Mouse (Mus musculus) liver, embryonic 13.5 days (tissue): ENCODE results near the gene Abtb1. TPM values are rescaled to one million over a fixed set of nuclear protein-coding genes. Genes with fewer than 3 reads are reported as not detected.

ENCODE experiments used
- ATAC-seq: fragments of 200-750 bp; cut with Nextera tagmentation; 2 replicates; pipeline ENCODE4 v1.8.0; 2017; ENCODE audit warnings: low read depth, mild to moderate bottlenecking, moderate number of reproducible peaks, moderate library complexity
- DNase-seq: peaks from one replicate; pipeline ENCODE4 v3.0.0; 2022
- H3K27ac ChIP-seq: fragments of 300-500 bp; sonication (generic); 2 replicates; pipeline ENCODE4 v1.5.1; 2015; ENCODE audit warnings: moderate library complexity, mild to moderate bottlenecking, inconsistent platforms
- H3K27me3 ChIP-seq: fragments of 300-500 bp; sonication (generic); 2 replicates; pipeline ENCODE4 v1.6.1; 2015; ENCODE audit warnings: mild to moderate bottlenecking, inconsistent platforms
- H3K36me3 ChIP-seq: fragments of 300-500 bp; sonication (generic); 2 replicates; pipeline ENCODE4 v1.6.1; 2015; ENCODE audit warnings: mild to moderate bottlenecking, inconsistent platforms
- H3K4me1 ChIP-seq: fragments of 300-500 bp; sonication (generic); replicated peaks from 2 replicates; pipeline ENCODE4 v1.6.1; 2015; ENCODE audit warnings: inconsistent platforms
- H3K4me2 ChIP-seq: fragments of 300-500 bp; sonication (generic); 2 replicates; pipeline ENCODE4 v1.6.1; 2015; ENCODE audit warnings: inconsistent platforms, mild to moderate bottlenecking, moderate library complexity
- H3K4me3 ChIP-seq: fragments of 300-500 bp; sonication (generic); replicated peaks from 2 replicates; pipeline ENCODE4 v1.5.1; 2015; ENCODE audit warnings: mild to moderate bottlenecking, inconsistent platforms
- H3K9ac ChIP-seq: fragments of 300-500 bp; sonication (generic); 2 replicates; pipeline ENCODE4 v1.6.1; 2015; ENCODE audit warnings: mild to moderate bottlenecking, inconsistent platforms
- H3K9me3 ChIP-seq: fragments of 300-500 bp; sonication (generic); replicated peaks from 2 replicates; pipeline ENCODE4 v1.6.1; 2016; ENCODE audit warnings: inconsistent platforms
- WGBS: fragments of 180-500 bp; shearing (Covaris S2); methylation state at CpG from one replicate; pipeline ENCODE4 v1.1.7; 2015; ENCODE audit not compliant: insufficient replicate concordance; 5-methylcytosine and 5-hydroxymethylcytosine counted together
- polyA plus RNA-seq: library from polyadenylated mRNA; unstranded; fragments of >200 nt; fragmentation: Nextera tagmentation; extraction: Ambion mirVana; gene quantifications from 2 replicates; pipeline ENCODE4 v1.2.1, GENCODE M21; 2015

Abtb1 gene
- polyA plus RNA-seq, 1 experiment from 2014 or later, result 45.5 TPM

GRCm38 (mm10) chr6:88873965-88874867 lies 32.4 kb upstream of the Abtb1 start:
- peak overlapping the region; percentile 60 for H3K4me3 ChIP-seq
- no peak overlapping the region for H3K27ac ChIP-seq
- WGBS, result 5% methylated on average over 74 of the region's 74 CpGs
- DNase-seq, result no peak
- H3K27me3 ChIP-seq, result peaks cover 78% of the 10 kb centered on the region
- 0 out of 2 replicates have a peak overlapping the region, but pooled peaks have one; percentile 43 for H3K9ac ChIP-seq
- H3K9me3 ChIP-seq, result no peaks in the 10 kb centered on the region; the same call in 1 of the 2 replicates
- peak overlapping the region; percentile 80 for H3K4me2 ChIP-seq
- peaks cover 13% of the 10 kb centered on the region for H3K4me1 ChIP-seq
- H3K36me3 ChIP-seq, result no peaks in the 10 kb centered on the region
- 0 out of 2 replicates have a peak, but pooled peaks have one; percentile 22 for ATAC-seq

- H3K4me3 ChIP-seq, result no peak overlapping the region
- no peak overlapping the region for H3K27ac ChIP-seq
- no peaks in the 10 kb centered on the region for H3K36me3 ChIP-seq
- H3K9me3 ChIP-seq, result no peaks in the 10 kb centered on the region; the same call in 1 of the 2 replicates
- H3K4me1 ChIP-seq, result peaks cover 13% of the 10 kb centered on the region
- H3K4me2 ChIP-seq, result no peak overlapping the region
- H3K27me3 ChIP-seq, result peaks cover 78% of the 10 kb centered on the region
- WGBS, result 31% methylated on average over 7 of the region's 7 CpGs
- H3K9ac ChIP-seq, result no peak overlapping the region
- ATAC-seq (no peak), DNase-seq (no peak)
These were observed 31.0 kb upstream of the Abtb1 start for GRCm38 (mm10) chr6:88872811-88873210.

- 53% methylated on average over 8 of the region's 8 CpGs for WGBS
- H3K36me3 ChIP-seq, result no peaks in the 10 kb centered on the region
- H3K27ac ChIP-seq, result no peak overlapping the region
- H3K4me3 ChIP-seq, result no peak overlapping the region
- ATAC-seq, result no peak
- peaks cover 13% of the 10 kb centered on the region for H3K4me1 ChIP-seq
- peaks cover 80% of the 10 kb centered on the region for H3K27me3 ChIP-seq
- no peak overlapping the region for H3K4me2 ChIP-seq
- no peak for DNase-seq
- no peak overlapping the region for H3K9ac ChIP-seq
- H3K9me3 ChIP-seq, result no peaks in the 10 kb centered on the region; the same call in 1 of the 2 replicates
These were observed 29.8 kb upstream of the Abtb1 start for GRCm38 (mm10) chr6:88871546-88871945.

- WGBS, result 60% methylated on average over 4 of the region's 4 CpGs
- peaks cover 13% of the 10 kb centered on the region for H3K4me1 ChIP-seq
- H3K9me3 ChIP-seq, result no peaks in the 10 kb centered on the region; the same call in 1 of the 2 replicates
- no peak overlapping the region for H3K9ac ChIP-seq
- H3K27ac ChIP-seq, result no peak overlapping the region
- ATAC-seq (no peak), DNase-seq (no peak)
- peaks cover 80% of the 10 kb centered on the region for H3K27me3 ChIP-seq
- H3K4me2 ChIP-seq, result no peak overlapping the region
- no peak overlapping the region for H3K4me3 ChIP-seq
- H3K36me3 ChIP-seq, result no peaks in the 10 kb centered on the region
These were observed 28.8 kb upstream of the Abtb1 start for GRCm38 (mm10) chr6:88870594-88870993.

- peaks cover 68% of the 10 kb centered on the region for H3K27me3 ChIP-seq
- H3K27ac ChIP-seq, result no peak overlapping the region
- H3K4me2 ChIP-seq, result no peak overlapping the region
- H3K36me3 ChIP-seq, result no peaks in the 10 kb centered on the region
- WGBS, result 78% methylated on average over 7 of the region's 7 CpGs
- H3K4me1 ChIP-seq, result peaks cover 5% of the 10 kb centered on the region
- ATAC-seq (no peak), DNase-seq (no peak)
- no peaks in the 10 kb centered on the region for H3K9me3 ChIP-seq
- H3K4me3 ChIP-seq, result no peak overlapping the region
- H3K9ac ChIP-seq, result no peak overlapping the region
These were observed 27.7 kb upstream of the Abtb1 start for GRCm38 (mm10) chr6:88869459-88869858.

GRCm38 (mm10) chr6:88865704-88866103 lies 23.9 kb upstream of the Abtb1 start:
- Histone ChIP-seq H3K4me3 (no peak overlapping the region), H3K9ac (no peak overlapping the region), H3K9me3 (0 out of 2 replicates have a peak, but pooled peaks cover 4% of the 10 kb centered on the region), H3K4me2 (no peak overlapping the region), H3K4me1 (peaks cover 2% of the 10 kb centered on the region; the same call in 1 of the 2 replicates), H3K27ac (no peak overlapping the region), H3K27me3 (peaks cover 31% of the 10 kb centered on the region), H3K36me3 (no peaks in the 10 kb centered on the region)
- WGBS, result 66% methylated on average over 7 of the region's 7 CpGs
- ATAC-seq (no peak), DNase-seq (no peak)

GRCm38 (mm10) chr6:88860914-88861313 lies 19.1 kb upstream of the Abtb1 start:
- Histone ChIP-seq H3K9ac (no peak overlapping the region), H3K4me1 (peaks cover 4% of the 10 kb centered on the region; the same call in 1 of the 2 replicates), H3K36me3 (no peaks in the 10 kb centered on the region), H3K27ac (no peak overlapping the region), H3K27me3 (peaks cover 31% of the 10 kb centered on the region), H3K4me3 (no peak overlapping the region), H3K4me2 (no peak overlapping the region), H3K9me3 (0 out of 2 replicates have a peak, but pooled peaks cover 4% of the 10 kb centered on the region)
- ATAC-seq (peak; percentile 61), DNase-seq (peak; percentile 51)
- 6% methylated on average over 2 of the region's 2 CpGs for WGBS

- no peak overlapping the region for H3K27ac ChIP-seq
- peaks cover 4% of the 10 kb centered on the region; the same call in 1 of the 2 replicates for H3K4me1 ChIP-seq
- no peak for DNase-seq
- H3K4me2 ChIP-seq, result no peak overlapping the region
- H3K9ac ChIP-seq, result no peak overlapping the region
- no peak for ATAC-seq
- H3K4me3 ChIP-seq, result no peak overlapping the region
- peaks cover 32% of the 10 kb centered on the region for H3K27me3 ChIP-seq
- no peaks in the 10 kb centered on the region for H3K36me3 ChIP-seq
- 70% methylated on average over 7 of the region's 7 CpGs for WGBS
- 0 out of 2 replicates have a peak, but pooled peaks cover 4% of the 10 kb centered on the region for H3K9me3 ChIP-seq
These were observed 16.6 kb upstream of the Abtb1 start for GRCm38 (mm10) chr6:88858341-88858740.

GRCm38 (mm10) chr6:88857830-88858229 lies 16.0 kb upstream of the Abtb1 start:
- Histone ChIP-seq H3K36me3 (no peaks in the 10 kb centered on the region), H3K27me3 (peaks cover 32% of the 10 kb centered on the region), H3K27ac (no peak overlapping the region), H3K4me2 (no peak overlapping the region), H3K4me3 (no peak overlapping the region), H3K9ac (0 out of 2 replicates have a peak overlapping the region, but pooled peaks have one; percentile 13), H3K4me1 (peaks cover 4% of the 10 kb centered on the region; the same call in 1 of the 2 replicates), H3K9me3 (0 out of 2 replicates have a peak, but pooled peaks cover 4% of the 10 kb centered on the region)
- ATAC-seq (no peak), DNase-seq (no peak)
- 69% methylated on average over 6 of the region's 6 CpGs for WGBS

GRCm38 (mm10) chr6:88857249-88857648 lies 15.5 kb upstream of the Abtb1 start:
- no peak for ATAC-seq
- Histone ChIP-seq H3K4me1 (peaks cover 4% of the 10 kb centered on the region; the same call in 1 of the 2 replicates), H3K27me3 (peaks cover 32% of the 10 kb centered on the region), H3K36me3 (no peaks in the 10 kb centered on the region), H3K27ac (no peak overlapping the region), H3K4me3 (no peak overlapping the region), H3K4me2 (no peak overlapping the region), H3K9ac (0 out of 2 replicates have a peak overlapping the region, but pooled peaks have one; percentile 13), H3K9me3 (0 out of 2 replicates have a peak, but pooled peaks cover 4% of the 10 kb centered on the region)
- DNase-seq, result no peak
- WGBS, result 34% methylated on average over 9 of the region's 9 CpGs

GRCm38 (mm10) chr6:88855636-88856035 lies 13.9 kb upstream of the Abtb1 start:
- ATAC-seq (peak; percentile 49), DNase-seq (peak; percentile 50)
- Histone ChIP-seq H3K9me3 (no peaks in the 10 kb centered on the region), H3K4me3 (no peak overlapping the region), H3K27ac (no peak overlapping the region), H3K4me1 (peaks cover 1% of the 10 kb centered on the region; the same call in 1 of the 2 replicates), H3K36me3 (no peaks in the 10 kb centered on the region), H3K9ac (no peak overlapping the region), H3K27me3 (peaks cover 32% of the 10 kb centered on the region), H3K4me2 (no peak overlapping the region)
- WGBS, result 7% methylated on average over 5 of the region's 5 CpGs
